Mouse (Mus musculus): ENCODE measurements at regions not wholly inside any gene's neighbourhood (a gene's known extent, or its start where the extent isn't known, plus 50 kb on each side); places are given as distances from the start of the nearest gene placed in this dataset.

GRCm38 (mm10) chr2:51799856-51800255, 135.1 kb downstream of the Rbm43 start:
- DNase-seq (ENCODE audit: low read depth, low spot score): no peak

- no peak for DNase-seq (ENCODE audit: low read depth, low spot score)
Observed at GRCm38 (mm10) chr2:51822976-51823375, 112.0 kb downstream of the Rbm43 start.

- DNase-seq (ENCODE audit: low read depth, low spot score): peak; percentile 66
Observed at GRCm38 (mm10) chr2:51830286-51830944, 104.5 kb downstream of the Rbm43 start.

GRCm38 (mm10) chr2:51830965-51831720, 103.8 kb downstream of the Rbm43 start:
- DNase-seq (ENCODE audit: low read depth, low spot score): no peak

- DNase-seq (ENCODE audit: low read depth, low spot score): no peak
Observed at GRCm38 (mm10) chr2:51837864-51838263, 97.1 kb downstream of the Rbm43 start.

GRCm38 (mm10) chr2:51840808-51841207, 94.2 kb downstream of the Rbm43 start:
- DNase-seq (ENCODE audit: low read depth, low spot score): no peak

- DNase-seq (ENCODE audit: low read depth, low spot score): no peak
Observed at GRCm38 (mm10) chr2:51844831-51845230, 90.1 kb downstream of the Rbm43 start.

- no peak for DNase-seq (ENCODE audit: low read depth, low spot score)
Observed at GRCm38 (mm10) chr2:51847556-51847955, 87.4 kb downstream of the Rbm43 start.

- DNase-seq (ENCODE audit: low read depth, low spot score): no peak
Observed at GRCm38 (mm10) chr2:51847964-51848363, 87.0 kb downstream of the Rbm43 start.

- DNase-seq (ENCODE audit: low read depth, low spot score): no peak
Observed at GRCm38 (mm10) chr2:51848491-51848890, 86.5 kb downstream of the Rbm43 start.

GRCm38 (mm10) chr2:51850581-51850980, 84.4 kb downstream of the Rbm43 start:
- peak; percentile 26 for DNase-seq (ENCODE audit: low read depth, low spot score)

GRCm38 (mm10) chr2:51851711-51852110, 83.3 kb downstream of the Rbm43 start:
- no peak for DNase-seq (ENCODE audit: low read depth, low spot score)

GRCm38 (mm10) chr2:51857226-51857625, 77.7 kb downstream of the Rbm43 start:
- DNase-seq (ENCODE audit: low read depth, low spot score): no peak

GRCm38 (mm10) chr2:51866045-51866444, 68.9 kb downstream of the Rbm43 start:
- DNase-seq (ENCODE audit: low read depth, low spot score): no peak

- no peak for DNase-seq (ENCODE audit: low read depth, low spot score)
Observed at GRCm38 (mm10) chr2:51868878-51869510, 66.0 kb downstream of the Rbm43 start.

- DNase-seq (ENCODE audit: low read depth, low spot score): no peak
Observed at GRCm38 (mm10) chr2:51871571-51871970, 63.4 kb downstream of the Rbm43 start.

All from R1 (cell line).